Mouse (Mus musculus) ES-E14 (cell line): ENCODE measurements around the gene A830031A19Rik. TPM values are rescaled to one million over a fixed set of nuclear protein-coding genes. Genes with fewer than 3 reads are reported as not detected.

Source experiments
- DNase-seq: peaks from one replicate; pipeline ENCODE4 v3.0.0-alpha.2; 2013; ENCODE audit warnings: low read depth, low spot score
- H3K27ac ChIP-seq: 2 replicates; pipeline ENCODE4 v1.5.1; 2012; ENCODE audit warnings: low read depth, mild to moderate bottlenecking, low read length, moderate library complexity, mixed read lengths; ENCODE audit not compliant: poor library complexity, insufficient read depth, severe bottlenecking
- H3K36me3 ChIP-seq: 2 replicates; pipeline ENCODE4 v1.6.1; 2012; ENCODE audit warnings: mild to moderate bottlenecking, low read length, moderate library complexity, mixed read lengths; ENCODE audit not compliant: control insufficient read depth, poor library complexity, insufficient read depth, severe bottlenecking
- H3K4me1 ChIP-seq, 2 experiments: fragments of 150-350 bp in 1 of 2; sonication (generic) in 1 of 2; 2 replicates each; pipeline ENCODE4 v1.6.1; 2012; ENCODE audit warnings: low read length in 2 of 2, mild to moderate bottlenecking in 1 of 2, mixed read lengths in 1 of 2; ENCODE audit not compliant: control insufficient read depth in 2 of 2, insufficient read depth in 2 of 2, poor library complexity in 1 of 2
- H3K4me3 ChIP-seq, 2 experiments: fragments of 150-350 bp in 1 of 2; sonication (generic) in 1 of 2; 2 replicates each; pipeline ENCODE4 v1.5.1; 2012; ENCODE audit warnings: low read length in 2 of 2, low read depth in 1 of 2, mild to moderate bottlenecking in 1 of 2, mixed read lengths in 1 of 2; ENCODE audit not compliant: insufficient read depth in 1 of 2, poor library complexity in 1 of 2, severe bottlenecking in 1 of 2
- H3K9ac ChIP-seq: 2 replicates; pipeline ENCODE4 v1.6.1; 2012; ENCODE audit warnings: low read depth, mild to moderate bottlenecking, low read length, mixed read lengths; ENCODE audit not compliant: poor library complexity, insufficient read depth, severe bottlenecking
- H3K9me3 ChIP-seq: fragments of 150-350 bp; sonication (generic); 2 replicates; pipeline ENCODE4 v1.6.1; 2012; ENCODE audit warnings: low read depth, mild to moderate bottlenecking, low read length; ENCODE audit not compliant: control insufficient read depth, insufficient read depth
- CHD2 ChIP-seq: IDR thresholded peaks from 2 replicates; pipeline ENCODE4 v1.6.1; 2014; ENCODE audit warnings: mild to moderate bottlenecking, low read depth, low read length, inconsistent platforms
- HCFC1 ChIP-seq: IDR thresholded peaks from 2 replicates; pipeline ENCODE4 v1.6.1; 2012; ENCODE audit warnings: low read length, inconsistent platforms, borderline replicate concordance; ENCODE audit not compliant: insufficient read depth
- MAFK ChIP-seq: IDR thresholded peaks from 2 replicates; pipeline ENCODE4 v1.6.1; 2014; ENCODE audit warnings: mild to moderate bottlenecking, low read depth, low read length, inconsistent platforms; ENCODE audit not compliant: insufficient read depth
- ZC3H11A ChIP-seq: IDR thresholded peaks from 2 replicates; pipeline ENCODE4 v1.6.1; 2012; ENCODE audit warnings: low read depth, mild to moderate bottlenecking, inconsistent platforms, low read length, borderline replicate concordance
- ZNF384 ChIP-seq: IDR thresholded peaks from 2 replicates; pipeline ENCODE4 v1.6.1; 2012; ENCODE audit warnings: low read depth, low read length, inconsistent platforms
- in situ Hi-C, 2 experiments: fragments of 600-800 bp; cut with MboI; formaldehyde crosslinking; loops; one replicate each; pipeline ENCODE4 v1.15.1; 2025; ENCODE audit warnings: low sequenced_read_pairs in 2 of 2, inconsistent platforms in 1 of 2; ENCODE audit not compliant: unreplicated experiment in 2 of 2
- total RNA-seq: library from RNA; depleted of rRNA; stranded (reverse); fragments of 300-350 nt; gene quantifications from 2 replicates; pipeline ENCODE4 v1.2.3, GENCODE M21; 2012

A830031A19Rik gene
- total RNA-seq, 1 experiment, result not detected

DNA sequence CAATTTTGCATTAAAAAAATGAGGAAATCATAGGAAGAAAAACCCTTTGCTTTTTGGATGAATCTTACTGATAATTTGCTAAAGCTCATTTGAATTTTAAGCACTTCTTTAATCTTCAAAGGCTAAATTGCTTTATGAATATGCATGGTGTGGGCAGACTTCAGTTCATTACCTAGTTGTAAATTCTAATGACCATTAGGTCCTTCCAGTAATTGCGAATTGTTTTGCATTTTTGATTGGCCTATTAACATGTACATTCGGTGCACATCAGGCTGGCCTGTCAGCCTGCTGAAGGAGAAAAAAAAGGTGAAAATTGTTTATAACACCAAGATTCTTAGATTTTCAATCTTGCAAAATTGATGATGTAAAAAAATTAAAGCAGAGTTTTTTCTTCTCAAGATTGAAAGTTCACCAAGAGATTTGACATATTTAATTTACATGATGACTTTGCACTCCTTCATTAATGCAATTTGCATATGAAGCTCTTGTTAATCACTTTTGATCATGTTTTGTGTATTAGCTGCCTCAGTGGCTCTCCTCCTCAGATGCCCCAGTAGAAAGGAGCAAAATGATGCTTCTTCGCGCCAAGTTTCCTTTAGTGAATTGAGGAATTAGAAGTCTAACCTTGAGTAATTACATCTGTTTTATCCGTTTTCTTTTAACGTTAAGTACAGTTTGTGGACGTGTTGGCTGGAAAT lies 21.0 kb upstream of the A830031A19Rik start:
- in situ Hi-C loops, result no loop called here
- Histone ChIP-seq H3K27ac (no peak overlapping the region), H3K9me3 (no peaks in the 10 kb centered on the region), H3K4me1 (peaks cover 2 to 11% of the 10 kb centered on the region in 2 experiments; a peak in 2 of 4 replicates), H3K4me3 (no peak overlapping the region), H3K36me3 (no peaks in the 10 kb centered on the region), H3K9ac (no peak overlapping the region)
- TF ChIP-seq HCFC1 (no peak), ZNF384 (no peak), CHD2 (no peak), MAFK (no peak), ZC3H11A (no peak)
- DNase-seq, result no peak

DNA sequence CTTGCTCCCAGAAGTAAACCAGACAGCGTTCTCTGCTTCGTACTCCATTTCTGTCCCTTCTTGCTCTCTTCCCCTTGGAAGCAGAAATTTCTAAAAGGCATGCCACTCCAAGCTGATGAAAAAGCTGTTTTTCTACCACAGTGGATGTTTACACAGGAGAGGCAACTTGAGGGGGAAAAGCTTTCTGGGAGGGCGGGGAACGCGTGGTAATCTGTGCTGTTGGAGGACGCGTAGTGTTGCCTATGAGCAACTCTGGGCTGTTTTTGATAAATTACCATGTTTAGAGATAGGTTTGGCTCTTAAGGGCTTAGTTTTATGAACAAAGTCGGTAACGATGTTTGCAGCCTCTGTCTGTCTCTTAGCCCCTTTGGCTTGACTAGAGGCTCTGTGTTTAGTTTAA lies 20.4 kb upstream of the A830031A19Rik start:
- DNase-seq, result no peak
- in situ Hi-C loops, result no loop called here
- Histone ChIP-seq H3K4me3 (no peak overlapping the region), H3K9ac (no peak overlapping the region), H3K36me3 (no peaks in the 10 kb centered on the region), H3K9me3 (no peaks in the 10 kb centered on the region), H3K4me1 (peaks cover 2 to 8% of the 10 kb centered on the region in 2 experiments; a peak in 2 of 4 replicates), H3K27ac (no peak overlapping the region)
- no peak for TF ChIP-seq CHD2
- no peak for TF ChIP-seq ZC3H11A
- TF ChIP-seq ZNF384, result no peak
- TF ChIP-seq MAFK, result no peak
- TF ChIP-seq HCFC1, result no peak

DNA sequence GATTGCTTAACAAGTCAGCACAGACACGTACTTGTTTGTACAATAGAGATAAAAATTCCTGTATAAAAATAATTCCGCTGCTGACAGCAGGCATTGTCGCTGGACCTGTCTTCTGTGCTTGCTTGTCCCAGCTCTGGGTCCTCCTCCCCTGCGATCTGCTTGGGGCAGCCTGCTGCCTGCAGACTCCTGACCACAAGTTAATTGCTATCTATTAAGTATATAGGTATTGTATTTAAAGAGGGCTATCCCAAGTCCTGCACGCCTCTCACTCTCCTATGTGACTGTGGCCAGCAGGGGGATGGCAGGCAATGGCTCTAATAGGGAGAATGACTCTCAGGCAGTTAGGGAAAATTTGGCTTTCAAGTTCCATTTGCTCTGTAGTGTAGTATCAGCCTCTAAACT lies 19.2 kb upstream of the A830031A19Rik start:
- no peak for TF ChIP-seq HCFC1
- TF ChIP-seq CHD2, result no peak
- no peak for TF ChIP-seq ZC3H11A
- no peak for TF ChIP-seq ZNF384
- TF ChIP-seq MAFK, result no peak
- no peak overlapping the region for H3K27ac ChIP-seq
- H3K4me1 ChIP-seq, result peaks cover 2 to 5% of the 10 kb centered on the region in 2 experiments; a peak in 2 of 4 replicates
- no peaks in the 10 kb centered on the region for H3K36me3 ChIP-seq
- in situ Hi-C loops, result no loop called here
- no peak overlapping the region for H3K9ac ChIP-seq
- no peak for DNase-seq
- H3K9me3 ChIP-seq, result no peaks in the 10 kb centered on the region
- no peak overlapping the region for H3K4me3 ChIP-seq

DNA sequence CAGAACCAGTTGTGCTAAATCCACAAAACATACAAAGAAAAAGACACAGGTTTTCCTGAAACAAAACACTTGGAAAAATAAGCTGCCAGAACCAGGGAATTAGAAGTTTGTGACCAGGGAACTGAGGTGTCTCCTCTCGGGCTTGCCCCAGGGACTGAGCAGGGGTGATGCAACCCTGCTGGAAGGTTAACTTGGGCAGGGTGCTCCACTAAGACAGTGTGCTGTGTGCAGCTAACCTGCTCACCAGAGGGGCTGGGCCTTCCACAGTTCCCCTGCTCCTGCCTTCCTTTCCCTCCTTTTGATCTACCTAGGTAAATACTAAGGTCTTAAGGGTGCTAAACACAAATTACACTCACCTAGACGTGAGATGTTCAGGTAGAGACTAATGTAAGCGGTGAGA lies 17.8 kb upstream of the A830031A19Rik start:
- no peak overlapping the region for H3K4me3 ChIP-seq
- peaks cover 2 to 4% of the 10 kb centered on the region in 2 experiments; a peak in 2 of 4 replicates for H3K4me1 ChIP-seq
- no peak overlapping the region for H3K9ac ChIP-seq
- no peaks in the 10 kb centered on the region for H3K9me3 ChIP-seq
- DNase-seq, result no peak
- no peak overlapping the region for H3K27ac ChIP-seq
- in situ Hi-C loops, result no loop called here
- TF ChIP-seq MAFK (no peak), CHD2 (no peak)
- H3K36me3 ChIP-seq, result no peaks in the 10 kb centered on the region
